Mouse (Mus musculus): ENCODE measurements around the gene Fam181a. TPM values are rescaled to one million over a fixed set of nuclear protein-coding genes. Genes with fewer than 3 reads are reported as not detected.

The Fam181a gene
- polyA plus RNA-seq, 2 experiments from 2014 or later: not detected

DNA sequence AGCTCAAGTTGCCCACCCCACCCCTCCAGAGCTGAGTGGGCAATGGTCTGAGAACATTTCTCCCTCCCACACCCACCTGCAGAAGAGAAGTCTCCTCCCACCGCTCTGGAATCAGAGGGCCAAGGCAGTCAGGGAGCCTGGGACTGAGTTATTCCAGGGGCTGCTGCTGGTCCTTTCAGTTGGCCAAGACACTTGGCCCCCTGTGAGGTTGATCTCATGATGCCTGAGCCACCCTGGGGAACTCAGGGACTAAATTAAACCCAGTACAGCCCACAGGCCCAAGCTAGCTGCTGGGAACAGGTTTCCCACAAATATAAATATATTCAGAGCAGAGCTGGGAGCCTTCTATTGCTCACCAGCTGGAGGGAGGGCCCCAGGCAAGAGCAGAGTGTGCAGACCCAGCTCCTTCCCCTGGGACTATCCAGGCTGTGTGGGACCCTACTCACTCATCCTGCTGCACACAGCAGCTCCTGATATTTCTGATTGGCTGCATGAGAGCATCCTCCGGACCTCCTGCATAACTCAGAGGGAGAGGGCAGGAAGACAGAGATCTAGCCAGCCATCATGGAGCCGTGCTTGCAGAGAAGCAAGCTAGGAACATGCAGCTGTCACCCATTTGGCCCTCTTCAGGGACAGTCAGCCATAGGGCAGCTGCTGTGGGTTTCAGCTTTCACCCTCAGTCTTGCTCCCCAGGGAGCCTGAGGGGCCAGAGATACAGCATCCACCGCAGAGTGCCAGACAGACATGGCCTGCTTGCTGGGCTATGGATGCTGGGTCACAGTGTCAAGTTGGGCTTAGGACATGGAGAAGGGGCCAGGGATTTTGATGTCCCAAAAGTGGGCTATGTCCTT lies 48.4 kb downstream of the Fam181a start:
- no peak for ATAC-seq

DNA sequence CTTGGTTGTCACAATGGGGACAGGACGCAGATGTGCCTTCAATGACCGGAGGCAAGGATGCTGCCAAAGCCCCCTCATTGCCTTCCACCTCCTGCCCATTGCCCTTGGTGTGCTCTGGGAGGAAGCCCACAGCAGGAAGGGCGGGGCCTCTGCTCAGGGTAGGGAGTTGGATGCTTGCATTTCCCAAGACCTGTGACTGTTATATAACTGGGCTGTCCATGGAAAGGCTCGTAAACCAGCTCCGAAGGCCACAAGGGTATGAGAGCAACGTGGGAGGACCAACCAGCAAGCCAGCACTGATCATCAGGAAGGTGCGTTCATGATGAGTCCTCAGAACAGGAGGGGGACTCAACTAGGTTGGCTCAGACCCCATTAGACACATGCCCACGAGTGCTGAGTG lies 50.0 kb downstream of the Fam181a start:
- ATAC-seq: no peak

DNA sequence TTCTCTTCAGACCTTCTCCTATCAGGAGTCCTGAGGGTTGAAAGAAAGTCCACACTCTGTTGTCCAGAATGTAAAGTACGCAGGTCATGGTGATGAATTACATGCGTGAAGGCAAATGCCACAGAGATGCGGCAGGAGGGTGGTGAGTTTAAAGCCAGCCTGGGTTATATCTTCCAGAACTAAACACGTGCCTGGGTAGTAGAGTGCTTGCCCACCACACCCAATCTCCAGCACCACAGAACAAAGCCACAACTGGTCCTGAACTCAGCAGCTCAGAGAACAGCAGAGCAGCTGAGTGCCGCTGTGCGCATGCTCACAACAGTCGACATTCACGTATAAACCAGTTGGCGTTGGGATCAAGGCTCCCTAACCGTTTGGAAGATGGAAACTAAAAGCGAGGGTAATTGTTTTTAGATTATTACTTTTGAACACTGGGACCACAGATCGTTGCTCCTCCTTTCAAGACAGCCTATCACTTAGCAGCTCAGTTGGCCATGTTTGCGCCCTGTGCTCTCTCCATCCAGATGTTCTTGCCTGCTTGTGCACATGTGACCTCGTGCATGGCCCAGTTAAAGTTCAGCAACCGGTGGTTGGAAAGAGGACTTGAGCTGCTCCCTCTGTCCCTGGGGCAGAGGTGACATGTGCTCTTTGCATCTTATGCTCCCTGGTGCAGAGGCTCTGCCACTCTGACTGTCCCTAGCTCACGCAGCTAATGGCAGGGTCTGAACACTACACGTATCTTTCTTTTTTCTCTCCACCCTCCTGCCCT lies 50.9 kb downstream of the Fam181a start:
- ATAC-seq: no peak

DNA sequence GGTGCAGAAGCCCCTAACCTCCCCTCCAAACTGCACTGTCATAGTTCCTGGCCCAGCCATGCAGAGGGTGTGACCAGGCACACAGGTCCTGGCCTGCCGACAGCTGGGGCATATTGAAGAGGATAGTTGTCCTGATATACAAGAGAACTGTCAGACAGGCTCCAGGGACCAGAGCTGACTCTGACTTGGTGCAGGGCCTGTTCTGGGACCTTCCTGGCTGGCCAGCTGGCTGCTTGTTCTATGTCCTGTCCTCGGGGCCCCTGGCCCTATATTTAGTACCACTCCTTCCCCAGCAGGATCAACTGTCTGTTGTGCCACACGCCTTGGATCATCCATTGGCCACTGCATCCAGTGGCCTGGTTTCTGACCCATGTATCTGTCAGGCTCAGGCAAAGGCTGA lies 51.6 kb downstream of the Fam181a start:
- ATAC-seq: no peak

Other genes starting within 250 kb of the Fam181a start
- gene Prima1, start 68.8 kb upstream of the Fam181a start, polyA plus RNA-seq (2017; shearing (Covaris generic)): not detected
- gene Asb2, start 45.0 kb downstream of the Fam181a start, polyA plus RNA-seq (2017; shearing (Covaris generic)): 10 to 100 TPM; 25.2 to 31.4 TPM
- gene Otub2, start 77.7 kb downstream of the Fam181a start, polyA plus RNA-seq (2017; shearing (Covaris generic)): 1 to 10 TPM; 1.4 to 1.5 TPM
- gene 9330161L09Rik, start 96.8 kb downstream of the Fam181a start, polyA plus RNA-seq (2017; shearing (Covaris generic)): under 1 TPM in 1 of 2 experiments, not detected in 1; 0.90 TPM
- 100 to 1,000 TPM; 250 to 324 TPM for gene Ddx24, start 114.9 kb downstream of the Fam181a start, polyA plus RNA-seq (2017; shearing (Covaris generic))
- gene Ifi27, start 123.2 kb downstream of the Fam181a start, polyA plus RNA-seq (2017; shearing (Covaris generic)): 100 to 1,000 TPM; 343 to 436 TPM
- gene Ifi27l2a, start 132.7 kb downstream of the Fam181a start, polyA plus RNA-seq (2017; shearing (Covaris generic)): 1,000 to 10,000 TPM; 1,231 to 1,594 TPM
- gene Ifi27l2b, start 146.2 kb downstream of the Fam181a start, polyA plus RNA-seq (2017; shearing (Covaris generic)): under 1 TPM in 1 of 2 experiments, not detected in 1; 0.40 TPM
- gene Ppp4r4, start 221.3 kb downstream of the Fam181a start, polyA plus RNA-seq (2017; shearing (Covaris generic)): under 1 TPM in 1 of 2 experiments, not detected in 1; 0.36 TPM